Mouse (Mus musculus) C2C12 (cell line): ENCODE results near the gene Arid3a. TPM values are rescaled to one million over a fixed set of nuclear protein-coding genes. Genes with fewer than 3 reads are reported as not detected.

ENCODE experiments used
- H3K27me3 ChIP-seq: one replicate; pipeline ENCODE4 v1.6.1; 2011; ENCODE audit not compliant: control insufficient read depth, insufficient read depth, insufficient read length
- H3K36me3 ChIP-seq: one replicate; pipeline ENCODE4 v1.6.1; 2011; ENCODE audit not compliant: control insufficient read depth, insufficient read depth
- H3K4me3 ChIP-seq: one replicate; pipeline ENCODE4 v1.5.1; 2011; ENCODE audit warnings: mild to moderate bottlenecking, control low read depth; ENCODE audit not compliant: poor library complexity, insufficient read depth, severe bottlenecking
- H3K79me2 ChIP-seq: one replicate; pipeline ENCODE4 v1.6.1; 2011; ENCODE audit not compliant: control insufficient read depth, insufficient read depth
- H3K79me3 ChIP-seq: one replicate; pipeline ENCODE4 v1.6.1; 2011; ENCODE audit warnings: low read depth, control low read depth
- H3ac ChIP-seq: one replicate; pipeline ENCODE3; 2011; ENCODE audit warnings: low read depth; ENCODE audit not compliant: control insufficient read depth, insufficient read length
- CEBPB ChIP-seq: IDR thresholded peaks from one replicate; pipeline ENCODE4 v1.6.1; 2011; ENCODE audit warnings: low read depth, mild to moderate bottlenecking, control low read depth, moderate library complexity
- CTCF ChIP-seq: IDR thresholded peaks from one replicate; pipeline ENCODE4 v1.5.1; 2011; ENCODE audit not compliant: control insufficient read depth, insufficient read depth, insufficient read length
- FOSL1 ChIP-seq: IDR thresholded peaks from one replicate; pipeline ENCODE4 v1.8.0; 2011; ENCODE audit warnings: mild to moderate bottlenecking, low read length; ENCODE audit not compliant: poor library complexity, insufficient read depth, severe bottlenecking
- MAX ChIP-seq: IDR thresholded peaks from one replicate; pipeline ENCODE4 v1.6.1; 2011; ENCODE audit warnings: mild to moderate bottlenecking, control low read depth
- MYOD1 ChIP-seq: IDR thresholded peaks from one replicate; pipeline ENCODE4 v1.6.1; 2011; ENCODE audit warnings: low read depth; ENCODE audit not compliant: control insufficient read depth, insufficient read length
- MYOG ChIP-seq: IDR thresholded peaks from one replicate; pipeline ENCODE4 v1.6.1; 2011; ENCODE audit not compliant: control insufficient read depth, insufficient read length; ENCODE audit errors: extremely low read depth
- USF1 ChIP-seq: IDR thresholded peaks from one replicate; pipeline ENCODE4 v1.6.1; 2011; ENCODE audit warnings: low read depth, mild to moderate bottlenecking, control low read depth, moderate library complexity
- polyA plus RNA-seq: library from polyadenylated mRNA; unstranded; fragments of >200 nt; fragmentation: generic; extraction: Trizol; gene quantifications from one replicate; pipeline ENCODE4 v1.2.1, GENCODE M21; 2012; ENCODE audit warnings: missing spikeins

The Arid3a gene
- polyA plus RNA-seq, 1 experiment, result 0.74 TPM

- Histone ChIP-seq H3K36me3 (no peaks in the 10 kb centered on the region), H3K79me3 (no peaks in the 10 kb centered on the region), H3K27me3 (no peaks in the 10 kb centered on the region), H3K79me2 (no peaks in the 10 kb centered on the region), H3K4me3 (no peak overlapping the region), H3ac (no peak overlapping the region)
- TF ChIP-seq USF1 (no peak), MAX (no peak), CTCF (no peak), MYOG (no peak), FOSL1 (no peak), CEBPB (no peak), MYOD1 (no peak)
Observed at GRCm38 (mm10) chr10:79940749-79941148, 13.9 kb downstream of the Arid3a start.

GRCm38 (mm10) chr10:79942988-79943387 lies 16.1 kb downstream of the Arid3a start:
- H3K4me3 ChIP-seq, result no peak overlapping the region
- no peaks in the 10 kb centered on the region for H3K79me2 ChIP-seq
- H3ac ChIP-seq, result no peak overlapping the region
- H3K36me3 ChIP-seq, result no peaks in the 10 kb centered on the region
- H3K27me3 ChIP-seq, result no peaks in the 10 kb centered on the region
- no peak for TF ChIP-seq CEBPB
- TF ChIP-seq FOSL1, result no peak
- TF ChIP-seq MAX, result no peak
- TF ChIP-seq CTCF, result no peak
- no peak for TF ChIP-seq USF1
- no peak for TF ChIP-seq MYOG
- no peak for TF ChIP-seq MYOD1
- H3K79me3 ChIP-seq, result no peaks in the 10 kb centered on the region

- Histone ChIP-seq H3K79me3 (no peaks in the 10 kb centered on the region), H3K36me3 (no peaks in the 10 kb centered on the region), H3K79me2 (no peaks in the 10 kb centered on the region)
Observed at GRCm38 (mm10) chr10:79943471-79943901, 16.6 kb downstream of the Arid3a start.

GRCm38 (mm10) chr10:79945507-79946234 lies 18.8 kb downstream of the Arid3a start:
- Histone ChIP-seq H3K79me3 (no peaks in the 10 kb centered on the region), H3K4me3 (no peak overlapping the region), H3ac (no peak overlapping the region), H3K79me2 (no peaks in the 10 kb centered on the region), H3K36me3 (no peaks in the 10 kb centered on the region), H3K27me3 (no peaks in the 10 kb centered on the region)
- TF ChIP-seq USF1 (no peak), MYOD1 (peak; percentile 35), MYOG (no peak), FOSL1 (no peak), MAX (no peak)

More at GRCm38 (mm10) chr10:79943471-79943901, 16.6 kb downstream of the Arid3a start:
- H3ac ChIP-seq, result no peak overlapping the region
- no peaks in the 10 kb centered on the region for H3K27me3 ChIP-seq
- no peak overlapping the region for H3K4me3 ChIP-seq
- no peak for TF ChIP-seq MYOD1
- TF ChIP-seq MYOG, result no peak
- no peak for TF ChIP-seq FOSL1
- no peak for TF ChIP-seq CTCF
- no peak for TF ChIP-seq MAX
- TF ChIP-seq CEBPB, result no peak
- TF ChIP-seq USF1, result no peak

- H3K79me2 ChIP-seq, result no peaks in the 10 kb centered on the region
- TF ChIP-seq MYOD1 (peak; percentile 32), MYOG (no peak)
- H3K36me3 ChIP-seq, result no peaks in the 10 kb centered on the region
- no peaks in the 10 kb centered on the region for H3K27me3 ChIP-seq
- no peaks in the 10 kb centered on the region for H3K79me3 ChIP-seq
- no peak overlapping the region for H3ac ChIP-seq
- no peak overlapping the region for H3K4me3 ChIP-seq
Observed at GRCm38 (mm10) chr10:79946752-79947322, 20.0 kb downstream of the Arid3a start.

- H3K27me3 ChIP-seq, result no peaks in the 10 kb centered on the region
- H3K4me3 ChIP-seq, result no peak overlapping the region
- TF ChIP-seq FOSL1, result no peak
- TF ChIP-seq MAX, result no peak
- no peak for TF ChIP-seq CTCF
- no peaks in the 10 kb centered on the region for H3K79me3 ChIP-seq
- no peaks in the 10 kb centered on the region for H3K36me3 ChIP-seq
- no peaks in the 10 kb centered on the region for H3K79me2 ChIP-seq
- no peak overlapping the region for H3ac ChIP-seq
Observed at GRCm38 (mm10) chr10:79947502-79947901, 20.7 kb downstream of the Arid3a start.
